Mouse (Mus musculus): Measurements from ENCODE around the gene Zfp663.
A peak's percentile ranks its signal among the peaks of the same experiment; 100 is the strongest.

Zfp663 gene

DNA sequence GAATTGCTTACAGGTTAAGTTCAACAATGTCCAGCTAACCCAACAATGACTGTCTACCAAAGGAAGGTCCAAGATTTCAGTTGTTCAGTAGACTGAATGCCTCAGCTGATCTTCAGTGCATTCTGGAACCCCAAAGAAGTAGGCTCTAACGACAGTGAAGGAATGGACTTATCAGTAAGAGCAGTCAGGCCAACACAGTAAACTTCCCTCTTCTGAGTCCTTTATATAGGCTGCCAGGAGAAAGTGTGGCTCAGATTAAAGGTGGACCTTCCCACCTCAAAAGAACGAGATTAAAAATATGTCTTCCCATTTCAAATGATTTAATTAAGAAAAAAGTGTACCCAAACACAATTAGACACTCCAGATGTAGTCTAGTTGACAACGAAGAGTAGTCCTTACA lies 1.8 kb upstream of the Zfp663 start:
- no peak for DNase-seq (ENCODE audit: low spot score in 2 of 2)

DNA sequence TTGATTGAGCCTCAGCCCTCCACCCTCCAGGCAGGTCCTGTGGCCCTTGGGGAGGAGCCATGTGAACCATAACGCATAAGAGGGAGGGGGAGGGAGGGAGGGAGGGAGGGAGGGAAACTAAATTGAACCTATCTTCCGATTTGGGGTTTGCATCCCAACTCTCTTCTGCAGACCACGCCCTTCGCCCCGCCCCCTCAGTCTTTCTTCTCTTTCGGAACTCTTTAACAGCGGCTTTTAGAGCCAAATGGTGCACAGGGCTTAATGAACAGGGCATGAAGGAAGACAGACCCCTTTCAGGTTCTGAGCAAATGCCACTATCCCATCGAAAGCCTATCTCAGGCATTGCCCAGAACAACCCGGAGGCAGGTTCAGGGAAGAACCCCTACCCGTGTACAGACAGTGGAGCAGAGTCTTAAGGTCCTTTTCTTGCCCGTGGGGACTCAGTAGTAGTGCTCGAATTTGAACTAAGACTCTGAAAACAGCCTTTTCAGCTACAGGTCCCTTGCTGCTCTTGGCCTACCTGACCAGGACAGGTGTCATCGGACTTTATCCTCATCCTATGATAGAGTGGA lies 575 bp downstream of the Zfp663 start:
- peak in 1 of 2 experiments; percentile 37 for DNase-seq (ENCODE audit: low spot score in 2 of 2)

DNA sequence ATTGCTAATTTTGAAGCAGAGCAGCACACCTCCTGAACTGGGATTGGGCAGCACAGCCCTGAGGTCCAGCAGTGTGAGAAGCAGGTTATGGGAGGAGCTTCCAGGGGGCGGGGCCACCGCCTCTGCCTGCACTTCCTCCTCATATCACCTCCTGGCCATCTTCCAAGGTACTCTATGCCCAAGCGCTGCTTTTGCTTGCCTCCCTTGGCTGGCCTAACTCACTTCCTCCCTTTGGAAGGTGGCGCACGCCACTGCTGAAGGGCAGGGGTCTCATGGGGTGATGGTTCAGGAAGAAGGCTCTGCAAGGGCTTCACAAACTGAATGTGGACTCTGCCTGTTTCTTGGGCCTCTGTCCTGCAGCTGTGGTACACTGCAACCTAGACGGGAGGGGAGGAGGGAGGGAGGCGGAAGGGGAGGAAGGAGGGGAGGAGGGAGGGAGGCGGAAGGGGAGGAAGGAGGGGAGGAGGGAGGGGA lies 1.4 kb downstream of the Zfp663 start:
- peak in 1 of 2 experiments; percentile 43 for DNase-seq (ENCODE audit: low spot score in 2 of 2)

DNA sequence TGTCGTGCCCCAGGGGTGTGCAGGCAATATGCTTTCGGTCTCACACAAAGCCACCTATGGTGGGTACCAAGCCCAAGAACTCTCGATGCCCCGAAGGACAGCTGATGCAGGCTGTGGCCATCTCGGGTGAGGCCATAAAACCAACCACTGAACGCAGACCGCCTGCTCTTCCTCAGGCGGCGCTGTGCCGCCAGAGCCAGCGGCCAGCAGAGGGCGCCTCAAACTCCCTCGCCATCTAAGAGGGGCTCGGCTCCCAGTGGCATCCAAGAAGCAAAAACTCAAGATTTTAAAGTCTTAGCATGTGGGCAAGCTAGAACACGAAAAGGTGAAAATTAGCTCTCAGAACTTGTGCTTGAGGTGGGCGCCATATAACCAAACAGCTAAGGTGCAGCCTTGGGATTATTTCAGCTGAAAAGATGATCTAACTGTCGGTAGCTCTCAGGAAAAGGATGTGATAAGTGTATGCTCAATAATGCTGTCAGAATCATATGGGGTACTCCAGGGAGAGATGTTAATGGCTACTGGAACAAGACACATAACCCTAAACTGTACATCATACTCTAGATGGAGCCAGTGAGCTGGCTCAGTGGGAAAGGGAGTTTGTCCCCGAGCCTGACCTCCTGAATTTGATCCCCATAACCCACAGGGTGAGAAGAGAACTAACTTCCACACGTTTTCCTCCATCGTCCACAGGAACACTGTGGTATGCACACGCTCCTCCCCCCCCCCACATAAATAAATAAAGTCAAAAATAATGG lies 4.0 kb downstream of the Zfp663 start:
- peak; percentile 17 to 68 for DNase-seq (ENCODE audit: low spot score in 2 of 2)

DNA sequence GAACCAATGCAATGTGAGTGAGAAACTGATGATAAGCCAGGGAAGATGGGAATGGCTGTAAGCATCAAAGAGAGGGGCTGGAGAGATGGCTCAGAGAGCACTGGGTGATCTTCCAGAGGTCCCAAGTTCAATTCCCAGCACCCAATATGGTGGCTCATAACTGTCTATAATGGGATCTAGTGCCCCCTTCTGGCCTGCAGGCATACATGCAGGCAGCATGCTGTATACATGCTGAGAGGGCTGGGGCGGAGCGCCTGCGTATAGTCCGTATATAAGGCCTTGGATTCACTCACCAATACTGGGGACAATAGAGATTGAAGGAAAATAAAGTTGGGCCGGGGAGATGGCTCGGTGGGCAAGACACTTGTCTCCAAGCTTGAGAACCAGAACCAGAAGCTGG lies 5.2 kb downstream of the Zfp663 start:
- DNase-seq (ENCODE audit: low spot score in 2 of 2): no peak

DNA sequence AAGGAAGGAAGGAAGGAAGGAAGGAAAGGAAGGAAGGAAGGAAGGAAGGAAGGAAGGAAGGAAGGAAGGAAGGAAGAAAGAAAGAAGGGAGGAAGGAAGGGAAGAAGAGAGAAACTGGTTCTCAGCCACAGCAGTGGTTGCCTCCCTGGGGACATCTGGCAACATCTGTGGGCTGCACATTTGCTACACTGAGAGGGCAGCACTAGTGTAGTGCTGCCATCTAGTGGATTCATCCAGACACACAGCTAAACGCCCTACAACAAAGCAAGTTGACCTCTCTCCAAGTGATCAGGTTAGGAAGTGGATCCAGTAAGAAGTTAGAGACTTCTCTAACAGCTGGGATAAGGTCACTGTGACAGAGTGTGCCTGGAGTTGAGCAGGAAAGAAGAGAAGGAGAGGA lies 7.7 kb downstream of the Zfp663 start:
- DNase-seq (ENCODE audit: low spot score in 2 of 2): peak in 1 of 2 experiments; percentile 52

DNA sequence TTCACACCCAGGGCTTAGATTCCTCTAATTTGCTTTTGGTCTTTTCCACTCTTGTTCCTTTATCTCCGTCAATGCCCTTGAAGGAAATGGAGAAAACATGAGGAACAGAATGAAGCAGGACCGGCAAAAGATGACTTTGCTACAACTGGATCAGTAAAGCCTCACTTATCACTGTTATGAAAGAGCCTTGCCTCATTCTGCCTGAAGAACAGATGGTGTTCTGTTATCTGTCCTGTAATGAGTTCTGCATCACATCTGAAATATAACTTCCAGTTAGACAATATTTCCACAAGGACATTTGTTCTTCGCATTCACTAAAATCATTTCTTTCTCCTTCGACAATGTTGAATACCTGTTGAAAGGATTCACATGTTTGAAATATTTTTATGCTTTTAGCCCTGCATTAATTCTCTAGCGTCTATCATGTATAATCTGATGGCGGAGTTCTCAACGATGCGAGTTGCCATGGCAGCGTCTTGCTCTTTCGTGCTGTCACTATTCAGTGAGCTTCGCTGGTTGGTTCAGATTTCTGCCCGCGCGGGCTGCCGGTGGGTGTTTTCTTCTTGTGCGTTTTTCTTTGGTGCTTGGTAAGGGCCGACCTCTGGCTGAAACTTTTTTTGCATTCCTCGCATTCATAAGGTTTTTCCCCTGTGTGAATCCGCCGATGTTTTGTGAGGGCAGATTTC lies 16.6 kb downstream of the Zfp663 start:
- no peak for DNase-seq (ENCODE audit: low spot score in 2 of 2)

DNA sequence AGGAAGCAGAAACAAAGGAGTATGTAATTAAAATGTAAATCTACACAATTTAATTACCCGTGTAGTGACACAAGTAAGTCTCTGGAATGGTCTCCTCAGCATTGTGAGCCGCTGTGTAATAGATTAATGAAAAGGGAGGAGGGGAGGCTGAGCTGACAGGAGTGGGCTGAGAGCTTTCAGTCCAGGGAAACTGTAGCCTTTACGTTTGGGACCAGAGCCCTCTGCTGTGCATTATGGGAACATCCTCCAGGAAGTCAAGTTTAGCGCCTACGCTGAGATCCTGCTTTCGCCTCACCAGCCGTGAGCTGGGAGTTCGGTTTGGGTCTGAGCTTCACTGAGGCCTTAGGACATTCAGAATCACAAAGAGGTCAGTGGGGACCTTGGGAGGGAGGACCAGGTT lies 19.1 kb downstream of the Zfp663 start:
- no peak for DNase-seq (ENCODE audit: low spot score in 2 of 2)

DNA sequence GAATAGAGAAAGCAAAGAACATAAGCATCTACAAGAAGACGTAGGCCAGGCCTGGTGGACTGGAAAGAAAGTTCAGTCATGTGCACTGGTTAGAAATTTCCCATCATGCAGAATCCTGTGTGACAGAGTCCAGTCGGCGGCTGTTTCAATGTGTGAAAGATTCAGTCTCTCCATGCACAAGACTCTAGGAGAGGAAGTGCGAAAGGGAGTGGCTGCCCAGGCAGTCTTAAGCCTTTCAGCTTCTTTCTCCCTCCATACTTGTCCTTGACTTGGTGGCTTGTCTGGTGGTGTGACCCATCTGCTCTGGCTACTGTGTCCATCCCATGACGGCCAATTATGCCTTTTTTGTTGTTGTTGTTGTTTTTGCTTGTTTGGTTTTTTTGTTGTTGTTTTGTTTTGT lies 22.3 kb downstream of the Zfp663 start:
- DNase-seq (ENCODE audit: low spot score in 2 of 2): no peak

DNA sequence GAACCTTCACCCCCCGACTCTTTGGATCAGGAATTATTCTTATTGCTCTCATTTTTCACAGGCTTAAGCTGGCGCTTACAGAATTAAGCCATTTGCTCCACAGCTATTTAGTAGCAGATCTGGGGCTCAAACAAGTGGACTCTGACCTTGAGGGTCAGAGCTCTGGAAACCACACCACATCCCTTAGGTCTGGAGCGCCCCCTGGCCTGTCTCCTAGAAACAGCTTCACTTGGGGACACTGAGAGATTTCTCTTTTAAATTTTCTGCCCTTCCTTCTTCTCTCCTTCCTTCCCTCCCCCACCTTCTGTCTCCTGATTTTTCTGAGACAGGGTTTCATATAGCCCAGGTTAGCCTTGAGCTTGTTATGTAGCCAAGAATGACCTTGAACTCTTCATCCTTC lies 31.3 kb downstream of the Zfp663 start:
- DNase-seq (ENCODE audit: low spot score in 2 of 2): peak in 1 of 2 experiments; percentile 69

DNA sequence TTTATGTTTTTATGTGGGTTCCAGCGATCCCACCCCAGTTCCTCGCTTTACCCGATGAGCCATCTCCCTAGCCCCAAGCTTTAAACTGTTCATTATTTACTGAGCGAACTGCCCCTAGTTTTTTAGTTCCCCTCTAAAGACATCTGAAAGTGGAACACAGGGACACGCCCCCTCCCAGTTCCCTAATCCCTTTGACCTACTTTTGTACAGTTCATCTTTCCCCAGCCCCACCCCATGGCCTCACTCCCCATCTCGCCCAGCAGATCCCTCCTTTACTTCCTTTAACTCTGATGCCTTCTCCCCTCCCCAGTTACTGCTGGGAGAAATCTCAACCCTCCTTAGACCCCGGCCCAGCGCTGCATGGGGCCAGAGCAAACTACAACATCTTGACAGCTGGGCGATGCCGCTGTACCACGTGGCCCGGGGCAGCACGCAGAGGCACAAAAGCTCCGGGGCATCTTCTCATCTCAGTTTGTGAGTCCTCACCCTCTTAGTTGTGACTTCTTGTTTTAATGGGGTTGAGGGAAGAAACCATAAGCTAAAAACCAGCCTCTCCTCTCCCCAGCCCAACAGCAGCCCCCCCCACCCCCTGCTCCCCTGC lies 35.8 kb downstream of the Zfp663 start:
- peak in 1 of 2 experiments; percentile 61 for DNase-seq (ENCODE audit: low spot score in 2 of 2)

DNA sequence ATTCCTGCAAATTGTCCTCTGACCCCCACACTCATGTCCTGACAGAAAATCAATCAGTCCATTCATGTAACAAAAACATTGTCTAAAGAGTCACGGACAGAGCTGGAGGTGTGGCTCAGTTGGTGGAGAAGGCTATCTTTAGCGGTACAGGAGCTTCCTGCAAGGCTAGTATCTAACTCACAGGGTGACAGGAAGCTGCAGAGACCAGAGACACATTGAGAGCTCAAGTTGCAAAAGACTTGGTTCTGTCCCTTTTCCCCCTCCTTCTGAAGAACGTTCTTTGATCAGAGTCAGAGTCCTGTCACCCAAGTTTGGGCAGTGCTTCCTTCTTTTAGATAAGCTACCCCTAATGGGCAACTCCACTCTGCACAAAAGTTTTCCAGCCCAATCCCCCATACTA lies 38.8 kb downstream of the Zfp663 start:
- no peak for DNase-seq (ENCODE audit: low spot score in 2 of 2)

DNA sequence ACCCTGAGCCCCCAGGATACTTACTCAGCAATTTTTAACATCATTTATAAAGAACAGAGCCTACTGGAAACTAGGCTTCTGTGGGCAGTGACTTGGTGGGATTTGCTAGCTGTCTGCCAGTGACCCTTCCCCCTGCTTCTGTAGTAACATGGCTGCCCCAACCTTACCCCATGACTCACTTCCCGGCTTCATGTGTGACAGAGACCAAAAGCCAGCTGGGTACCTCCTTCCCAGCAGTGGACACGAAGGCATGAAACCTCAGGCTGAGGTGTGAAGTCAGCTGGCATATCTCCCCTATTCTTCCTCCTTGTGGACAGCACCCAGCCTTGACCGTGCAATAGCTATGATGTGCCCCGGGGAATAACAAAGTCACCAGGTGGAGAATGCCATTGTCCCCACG lies 39.8 kb downstream of the Zfp663 start:
- DNase-seq (ENCODE audit: low spot score in 2 of 2): no peak

DNA sequence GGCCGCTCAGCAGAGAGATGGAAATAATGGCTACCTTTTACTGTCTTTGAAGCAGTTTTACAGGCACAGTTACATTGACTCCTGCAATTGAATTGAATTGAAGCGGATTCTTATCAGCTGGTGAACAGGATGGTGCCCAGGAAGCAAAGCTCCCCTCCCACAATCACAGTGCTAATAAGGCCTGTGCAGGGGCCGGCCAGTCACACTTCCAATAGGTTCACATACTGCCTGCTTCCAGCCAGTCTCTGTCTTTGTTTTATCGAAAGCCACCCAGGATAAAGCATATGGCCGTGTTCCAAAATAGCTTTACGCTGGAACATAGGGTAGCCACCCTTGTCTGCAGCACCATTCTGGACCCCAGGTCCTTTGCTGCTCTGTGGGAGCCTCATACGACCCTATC lies 41.1 kb downstream of the Zfp663 start:
- DNase-seq (ENCODE audit: low spot score in 2 of 2): no peak

DNA sequence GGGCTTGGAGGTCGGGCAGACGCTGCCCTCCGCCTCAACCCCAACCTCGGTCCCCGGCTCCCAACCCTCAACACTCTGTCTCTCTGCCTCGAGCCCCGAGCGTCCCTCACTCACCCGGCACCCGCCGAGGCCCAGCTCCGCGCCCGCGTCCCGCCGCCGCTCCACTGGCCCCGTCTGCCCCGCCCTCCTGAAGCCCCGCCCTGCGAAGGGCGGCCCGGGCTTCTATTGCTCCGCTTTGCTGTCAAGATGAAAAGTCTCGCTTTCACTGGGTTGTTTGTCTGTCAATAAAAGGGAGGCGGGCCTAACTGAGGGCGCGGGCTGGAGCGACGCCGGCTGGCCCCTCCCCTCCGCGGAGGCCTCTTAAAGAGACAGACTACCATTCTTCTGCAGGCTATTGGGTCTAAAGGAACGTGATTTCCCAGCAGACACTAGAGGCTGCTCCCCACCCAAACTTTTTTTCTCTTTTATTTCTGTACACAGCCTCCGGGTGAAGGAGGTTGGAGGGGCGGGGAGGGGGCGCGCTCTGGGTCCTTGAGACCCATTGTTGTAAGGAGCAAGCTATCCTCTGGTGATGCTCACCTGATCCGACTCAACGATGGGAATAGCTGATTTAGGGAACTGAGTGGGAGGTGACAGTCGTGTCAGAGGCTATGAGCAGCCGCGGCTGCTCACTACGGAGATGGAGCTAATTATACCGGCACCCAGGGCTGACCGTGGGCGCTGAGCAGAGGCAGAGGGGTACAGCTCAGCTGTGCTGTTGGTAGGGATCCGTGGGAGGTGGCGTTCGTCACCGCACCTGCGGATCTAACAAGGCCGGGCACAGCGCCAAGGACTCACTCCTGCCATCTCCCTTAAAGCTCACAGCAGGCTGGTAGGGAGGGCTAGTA lies 42.0 kb downstream of the Zfp663 start, which contains the start of gene Elmo2:
Elmo2 (minus strand) TSS at position 176 of the 887 bp plus-strand sequence.
- DNase-seq (ENCODE audit: low spot score in 2 of 2): peak; percentile 95 to 98

DNA sequence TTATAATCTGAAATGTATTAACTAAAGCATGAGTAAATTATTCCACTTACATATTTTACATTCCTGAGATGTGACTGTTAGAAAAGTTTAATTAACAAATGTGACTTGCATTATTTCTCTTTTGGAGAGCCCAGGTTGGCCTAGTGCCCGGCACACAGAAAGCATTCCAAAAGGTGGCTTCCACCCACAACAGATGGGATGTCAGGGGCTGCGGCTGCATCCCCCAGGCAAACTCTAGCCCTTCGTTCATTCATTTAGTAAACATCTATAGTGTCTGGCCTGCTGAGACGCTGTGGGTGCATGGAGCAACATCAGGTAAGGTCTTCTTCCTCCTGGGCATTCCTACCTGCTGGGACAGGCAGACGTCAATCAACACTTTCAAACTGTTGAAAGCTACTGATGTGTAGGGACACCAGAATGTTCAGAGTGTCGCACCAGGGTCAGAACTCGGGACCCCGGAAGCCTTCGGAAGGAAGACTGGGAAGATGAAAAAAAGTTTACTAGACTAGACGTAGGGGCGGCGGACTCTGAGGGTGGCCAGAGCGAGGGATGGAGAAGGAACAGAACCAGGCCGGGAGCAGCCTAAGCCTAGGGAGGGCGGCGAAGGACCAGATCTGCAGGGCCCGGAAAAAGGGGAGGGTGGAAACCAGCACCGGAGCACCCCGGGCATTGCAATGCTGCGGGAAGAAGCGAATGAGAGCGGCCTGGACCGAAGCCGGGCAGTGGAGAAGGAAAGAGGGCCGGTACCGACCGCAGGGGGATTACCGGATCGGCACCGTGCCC lies 42.8 kb downstream of the Zfp663 start:
- DNase-seq (ENCODE audit: low spot score in 2 of 2): no peak

DNA sequence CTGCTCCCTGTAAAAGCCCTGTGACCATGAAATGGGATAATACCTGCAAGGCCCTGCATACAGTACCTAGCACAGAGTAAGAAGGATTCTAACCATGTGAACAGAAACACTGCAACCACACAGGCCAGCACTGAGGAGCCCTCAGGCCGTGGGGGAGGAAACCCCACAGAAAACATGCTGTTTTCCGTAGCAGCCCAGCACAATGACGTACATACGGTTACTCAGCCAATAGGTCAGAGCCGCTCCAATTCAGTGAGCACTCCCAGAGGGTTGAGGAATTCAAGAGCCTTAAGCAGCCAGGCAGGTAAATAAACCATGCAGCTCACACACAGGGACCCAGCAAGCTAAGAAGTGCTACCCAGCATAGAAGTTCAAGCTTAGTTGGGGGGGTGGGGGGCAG lies 44.6 kb downstream of the Zfp663 start:
- no peak for DNase-seq (ENCODE audit: low spot score in 2 of 2)

DNA sequence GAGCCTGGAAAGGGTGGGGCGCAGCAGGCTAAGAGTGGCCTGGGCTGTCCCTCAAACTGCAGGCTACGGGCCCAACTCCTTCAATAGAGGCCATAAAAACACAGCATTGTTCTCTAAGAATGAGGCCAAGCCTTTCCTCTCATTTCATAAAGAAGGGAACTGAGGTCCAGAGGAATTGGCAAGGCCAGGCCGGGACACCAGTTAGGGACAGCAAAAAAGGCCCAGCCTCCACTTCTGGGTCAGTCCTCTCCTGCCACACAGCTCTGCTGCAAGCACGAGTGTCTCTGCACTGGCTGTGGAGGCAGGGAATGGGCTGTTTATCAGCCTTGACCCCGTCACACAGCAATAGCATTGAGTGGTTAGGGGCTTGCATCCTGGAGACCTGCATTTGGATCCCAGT lies 45.0 kb downstream of the Zfp663 start:
- DNase-seq (ENCODE audit: low spot score in 2 of 2): no peak

DNA sequence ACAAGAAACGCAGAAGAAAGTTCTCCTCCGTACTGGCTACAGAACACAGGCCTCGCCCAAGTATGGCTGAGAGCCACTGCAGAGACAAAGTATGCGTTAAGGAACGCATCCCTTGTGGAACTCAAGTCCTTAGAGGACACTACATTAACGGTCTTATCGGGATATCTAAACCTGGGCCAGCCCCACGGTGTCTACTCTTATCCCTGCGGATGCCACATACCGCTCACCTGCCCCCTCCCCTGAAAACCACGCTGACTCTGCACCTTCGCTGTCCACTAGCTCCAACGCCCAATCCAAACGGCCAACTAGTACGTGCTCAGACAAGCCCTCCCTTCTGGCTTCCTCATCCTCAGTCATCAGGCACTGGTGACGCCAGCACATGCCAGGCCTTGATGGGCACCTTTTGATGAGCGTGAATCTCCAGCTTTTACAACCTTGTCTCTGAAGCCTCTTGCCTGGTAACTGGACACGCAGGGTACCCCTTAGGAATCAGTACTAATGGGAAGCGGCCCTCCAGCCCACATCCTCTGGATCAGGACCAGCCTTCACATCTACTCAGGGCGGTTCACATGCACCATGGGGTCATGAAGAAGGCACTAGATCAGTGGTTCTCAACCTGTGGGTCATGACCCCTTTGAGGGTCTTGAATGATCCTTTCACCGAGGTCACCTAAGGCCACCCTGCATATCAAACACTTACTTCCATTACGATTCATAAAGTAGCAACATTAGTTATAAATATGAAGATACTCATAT lies 46.4 kb downstream of the Zfp663 start:
- no peak for DNase-seq (ENCODE audit: low spot score in 2 of 2)

DNA sequence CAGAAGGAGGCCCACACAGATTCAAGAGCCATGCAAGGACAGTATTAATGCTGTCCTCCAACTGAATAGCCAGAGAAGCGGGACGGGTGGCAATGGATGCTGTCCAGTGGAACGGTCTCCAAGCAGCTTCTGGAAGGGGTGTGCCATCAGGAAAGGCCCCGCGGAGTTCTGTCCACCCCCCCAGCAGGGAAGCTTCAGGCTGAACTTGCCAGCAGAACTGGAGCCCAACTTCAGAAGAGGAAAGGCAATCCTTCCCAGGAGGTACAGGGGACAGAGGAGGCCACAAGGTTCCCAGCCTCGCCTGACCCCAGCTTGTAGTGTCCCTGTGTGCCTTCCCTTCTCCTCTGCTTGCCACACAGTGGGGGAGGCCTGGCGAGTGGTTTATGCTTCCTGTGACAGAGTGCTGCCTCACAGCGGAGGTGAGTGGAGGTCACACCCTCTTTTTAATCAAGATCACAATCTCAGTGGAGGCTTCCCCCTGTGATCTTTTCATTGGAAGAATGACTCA lies 47.1 kb downstream of the Zfp663 start:
- DNase-seq (ENCODE audit: low spot score in 2 of 2): peak in 1 of 2 experiments; percentile 37

Data from spleen, postnatal 10 days (tissue).